Mouse (Mus musculus) liver, embryonic 14.5 days (tissue): ENCODE data around the gene Zranb1. TPM values are rescaled to one million over a fixed set of nuclear protein-coding genes. Genes with fewer than 3 reads are reported as not detected.

Source experiments
- ATAC-seq: fragments of 200-750 bp; cut with Nextera tagmentation; 2 replicates; pipeline ENCODE4 v1.8.0; 2017; ENCODE audit warnings: moderate number of reproducible peaks, mild to moderate bottlenecking, moderate library complexity; ENCODE audit not compliant: insufficient read depth
- DNase-seq, 3 experiments: peaks; one replicate each; pipeline ENCODE4 v3.0.0-alpha.2; 2012 to 2013; ENCODE audit warnings: low read depth in 3 of 3, low spot score in 3 of 3
- H3K27ac ChIP-seq: fragments of 300-500 bp; sonication (generic); 2 replicates; pipeline ENCODE4 v1.5.1; 2014; ENCODE audit warnings: moderate library complexity, mild to moderate bottlenecking, control low read depth, inconsistent platforms
- H3K27me3 ChIP-seq: fragments of 300-500 bp; sonication (generic); 2 replicates; pipeline ENCODE4 v1.6.1; 2014; ENCODE audit warnings: mild to moderate bottlenecking, low read length, moderate library complexity; ENCODE audit not compliant: control insufficient read depth, insufficient read depth
- H3K36me3 ChIP-seq: fragments of 300-500 bp; sonication (generic); replicated peaks from 2 replicates; pipeline ENCODE4 v1.6.1; 2014; ENCODE audit warnings: low read depth; ENCODE audit not compliant: control insufficient read depth, insufficient read depth
- H3K4me1 ChIP-seq, 2 experiments: fragments of 200-500 bp in 1 of 2; fragments of 300-500 bp in 1 of 2; sonication (generic) in 1 of 2; replicated peaks; 2 replicates each; pipeline ENCODE4 v1.6.1; 2012 to 2014; ENCODE audit warnings: antibody characterized with exemption in 1 of 2, inconsistent platforms in 1 of 2, low read length in 1 of 2; ENCODE audit not compliant: control insufficient read depth in 2 of 2, insufficient read depth in 2 of 2
- H3K4me2 ChIP-seq: fragments of 300-500 bp; sonication (generic); 2 replicates; pipeline ENCODE4 v1.6.1; 2014; ENCODE audit warnings: low read depth, mild to moderate bottlenecking, control low read depth, moderate library complexity
- H3K4me3 ChIP-seq, 2 experiments: fragments of 200-500 bp in 1 of 2; fragments of 300-500 bp in 1 of 2; sonication (generic) in 1 of 2; 2 replicates each; pipeline ENCODE4 v1.5.1; 2012 to 2014; ENCODE audit warnings: low read depth in 2 of 2, low read length in 2 of 2, mild to moderate bottlenecking in 2 of 2, control low read depth in 1 of 2, inconsistent platforms in 1 of 2, moderate library complexity in 1 of 2; ENCODE audit not compliant: insufficient read depth in 1 of 2
- H3K9ac ChIP-seq: fragments of 300-500 bp; sonication (generic); replicated peaks from 2 replicates; pipeline ENCODE4 v1.6.1; 2014; ENCODE audit warnings: mild to moderate bottlenecking, control low read depth, moderate library complexity
- H3K9me3 ChIP-seq: fragments of 300-500 bp; sonication (generic); 2 replicates; pipeline ENCODE4 v1.6.1; 2016; ENCODE audit warnings: low read length, mixed read lengths; ENCODE audit not compliant: control insufficient read depth
- CTCF ChIP-seq: IDR thresholded peaks from 2 replicates; pipeline ENCODE4 v1.5.1; 2016; ENCODE audit warnings: antibody characterized with exemption, low read depth, control low read depth
- EP300 ChIP-seq: IDR thresholded peaks from 2 replicates; pipeline ENCODE4 v1.6.1; 2016; ENCODE audit warnings: antibody characterized with exemption, low read depth
- WGBS: fragments of 180-500 bp; shearing (Covaris S2); extraction: QIAGEN DNeasy Blood & Tissue Kit; methylation state at CpG from one replicate; pipeline ENCODE4 v1.1.7; 2014; ENCODE audit not compliant: insufficient replicate concordance; 5-methylcytosine and 5-hydroxymethylcytosine counted together
- polyA plus RNA-seq, 2 experiments: library from polyadenylated mRNA; depleted of rRNA in 1 of 2; stranded (reverse) in 1 of 2; unstranded in 1 of 2; fragments of >200 nt; fragmentation: Nextera tagmentation in 1 of 2; extraction: Ambion mirVana in 1 of 2; gene quantifications; 2 replicates each; pipeline versions ENCODE4 v1.2.1 to v1.2.3; 2012 to 2014

Zranb1 gene
- polyA plus RNA-seq, 2 experiments = 6.0 to 7.6 TPM

GRCm38 (mm10) chr7:132888518-132889249 is 42.3 kb upstream of the Zranb1 start:
- peaks cover 2% of the 10 kb centered on the region; the same call in 1 of the 2 replicates for H3K36me3 ChIP-seq
- no peak for DNase-seq
- TF ChIP-seq EP300 = no peak
- TF ChIP-seq CTCF = no peak
- WGBS = 41% methylated on average over 4 of the region's 4 CpGs
- no peaks in the 10 kb centered on the region for H3K27me3 ChIP-seq
- no peaks in the 10 kb centered on the region; a peak in 2 of 4 replicates for H3K4me1 ChIP-seq
- no peak overlapping the region for H3K9ac ChIP-seq
- H3K27ac ChIP-seq = no peak overlapping the region
- no peak overlapping the region for H3K4me2 ChIP-seq
- no peak overlapping the region for H3K4me3 ChIP-seq
- no peaks in the 10 kb centered on the region for H3K9me3 ChIP-seq
- no peak for ATAC-seq

- WGBS = 79% methylated on average over 8 of the region's 8 CpGs
Observed at GRCm38 (mm10) chr7:132889691-132890090, 41.3 kb upstream of the Zranb1 start.

GRCm38 (mm10) chr7:132890201-132890600 is 40.7 kb upstream of the Zranb1 start:
- DNase-seq = no peak
- no peak for TF ChIP-seq EP300
- no peak for TF ChIP-seq CTCF
- no peak overlapping the region for H3K9ac ChIP-seq

More at GRCm38 (mm10) chr7:132889691-132890090, 41.3 kb upstream of the Zranb1 start:
- Histone ChIP-seq H3K36me3 (no peaks in the 10 kb centered on the region), H3K4me1 (no peaks in the 10 kb centered on the region; a peak in 2 of 4 replicates), H3K9ac (no peak overlapping the region), H3K4me2 (no peak overlapping the region), H3K9me3 (no peaks in the 10 kb centered on the region), H3K4me3 (no peak overlapping the region), H3K27me3 (no peaks in the 10 kb centered on the region), H3K27ac (no peak overlapping the region)
- DNase-seq = no peak
- ATAC-seq = no peak
- no peak for TF ChIP-seq CTCF
- no peak for TF ChIP-seq EP300

GRCm38 (mm10) chr7:132891561-132892310 is 39.2 kb upstream of the Zranb1 start:
- H3K36me3 ChIP-seq = no peaks in the 10 kb centered on the region
- TF ChIP-seq EP300 (no peak), CTCF (no peak)
- no peak for ATAC-seq
- H3K4me1 ChIP-seq = no peaks in the 10 kb centered on the region; a peak in 2 of 4 replicates
- no peak for DNase-seq
- no peak overlapping the region for H3K4me2 ChIP-seq
- no peaks in the 10 kb centered on the region for H3K9me3 ChIP-seq
- H3K4me3 ChIP-seq = no peak overlapping the region
- H3K9ac ChIP-seq = no peak overlapping the region
- 69% methylated on average over 5 of the region's 5 CpGs for WGBS
- H3K27me3 ChIP-seq = no peaks in the 10 kb centered on the region
- H3K27ac ChIP-seq = no peak overlapping the region

More at GRCm38 (mm10) chr7:132890201-132890600, 40.7 kb upstream of the Zranb1 start:
- Histone ChIP-seq H3K36me3 (no peaks in the 10 kb centered on the region), H3K4me2 (no peak overlapping the region), H3K27me3 (no peaks in the 10 kb centered on the region), H3K9me3 (no peaks in the 10 kb centered on the region), H3K4me1 (no peaks in the 10 kb centered on the region; a peak in 2 of 4 replicates), H3K27ac (no peak overlapping the region), H3K4me3 (no peak overlapping the region)
- WGBS = 75% methylated on average over 5 of the region's 5 CpGs
- no peak for ATAC-seq

- Histone ChIP-seq H3K4me3 (no peak overlapping the region), H3K27ac (no peak overlapping the region), H3K9ac (no peak overlapping the region), H3K36me3 (no peaks in the 10 kb centered on the region), H3K9me3 (no peaks in the 10 kb centered on the region), H3K4me1 (no peaks in the 10 kb centered on the region; a peak in 1 of 4 replicates), H3K27me3 (no peaks in the 10 kb centered on the region), H3K4me2 (no peak overlapping the region)
- ATAC-seq (no peak), DNase-seq (no peak)
- TF ChIP-seq CTCF = no peak
- TF ChIP-seq EP300 = no peak
- 39% methylated on average over 4 of the region's 4 CpGs for WGBS
Observed at GRCm38 (mm10) chr7:132892311-132892661, 38.7 kb upstream of the Zranb1 start.
